Mouse (Mus musculus): Measurements from ENCODE around the gene Cdcp2. TPM values are rescaled to one million over a fixed set of nuclear protein-coding genes. Genes with fewer than 3 reads are reported as not detected.

The Cdcp2 gene
- polyA plus RNA-seq, 1 experiment = not detected

DNA sequence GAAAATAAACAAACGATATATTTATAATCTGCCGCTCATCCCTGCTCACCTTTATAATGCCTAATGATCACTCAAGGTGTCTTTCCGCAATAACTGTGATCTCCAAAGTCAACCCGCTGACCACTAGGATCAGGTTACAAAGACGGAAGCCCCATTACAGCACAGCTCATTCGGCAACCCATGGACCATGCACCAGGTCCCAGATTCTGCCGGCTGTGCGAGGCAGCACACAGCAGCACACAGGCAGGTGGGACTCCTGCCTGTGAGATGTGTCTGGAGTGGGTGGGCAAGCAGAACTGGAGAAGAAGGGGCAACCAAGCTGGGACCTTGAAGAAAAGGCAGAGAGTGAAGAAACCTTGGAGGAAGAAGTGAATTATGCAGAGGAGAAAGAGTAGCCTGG, 17.6 kb downstream of the Cdcp2 start:
- TF ChIP-seq CTCF (IDR thresholded peaks at IDR 0.05; ENCODE audit: borderline replicate concordance, insufficient read depth, low read depth, low read length) = no peak
- TF ChIP-seq POLR2A (IDR thresholded peaks at IDR 0.05; ENCODE audit: borderline replicate concordance, insufficient read depth, low read length) = no peak

DNA sequence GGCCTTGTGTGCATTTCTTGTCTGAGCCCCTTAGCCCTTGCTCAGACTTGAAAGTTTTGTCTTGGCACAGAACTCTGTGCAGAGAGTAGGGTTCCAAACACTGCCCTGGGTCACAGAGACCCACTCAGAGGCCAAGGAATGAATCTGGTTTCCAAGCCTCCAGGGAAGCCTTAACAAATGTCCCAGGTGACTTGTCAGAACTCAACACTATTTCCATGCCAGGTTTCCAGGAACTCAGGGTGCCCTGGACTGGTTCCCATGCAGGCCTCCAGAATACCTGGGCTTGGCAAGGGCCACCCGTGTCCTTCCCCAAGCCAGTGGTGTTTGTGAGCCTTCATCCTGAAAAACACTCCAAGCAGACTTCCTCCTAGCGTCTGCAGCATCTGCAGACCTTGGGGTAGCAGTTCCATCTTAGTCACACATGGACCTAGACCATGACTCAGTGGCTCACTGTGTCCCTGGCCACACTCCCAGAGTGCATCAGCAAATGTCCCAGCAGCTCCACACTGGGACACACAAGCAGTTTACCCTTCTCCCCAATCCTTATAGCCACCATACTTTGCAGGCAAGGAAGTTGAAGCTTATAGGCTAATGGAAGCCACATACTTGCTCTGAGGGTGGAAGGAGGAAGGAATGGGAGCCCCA, 21.2 kb downstream of the Cdcp2 start:
- 56% methylated on average over 2 of the region's 2 CpGs for whole genome bisulfite sequencing
- TF ChIP-seq POLR2A (IDR thresholded peaks at IDR 0.05; ENCODE audit: borderline replicate concordance, insufficient read depth, low read length) = no peak
- no peak for TF ChIP-seq CTCF (IDR thresholded peaks at IDR 0.05; ENCODE audit: borderline replicate concordance, insufficient read depth, low read depth, low read length)
- Histone ChIP-seq H3K27ac (ENCODE audit: insufficient read depth, low read length) (no peak overlapping the region), H3K4me1 (ENCODE audit: control insufficient read depth, insufficient read depth, low read length) (no peaks in the 10 kb centered on the region), H3K4me3 (replicated peaks; ENCODE audit: insufficient read depth, low read depth, low read length) (no peak overlapping the region), H3K27me3 (ENCODE audit: control insufficient read depth, insufficient read depth, low read length) (no peaks in the 10 kb centered on the region)
- no peak for DNase-seq

More for the DNA sequence above, 17.6 kb downstream of the Cdcp2 start:
- Histone ChIP-seq H3K27ac (ENCODE audit: insufficient read depth, low read length) (no peak overlapping the region), H3K4me1 (ENCODE audit: control insufficient read depth, insufficient read depth, low read length) (no peaks in the 10 kb centered on the region), H3K27me3 (ENCODE audit: control insufficient read depth, insufficient read depth, low read length) (no peaks in the 10 kb centered on the region), H3K4me3 (replicated peaks; ENCODE audit: insufficient read depth, low read depth, low read length) (no peak overlapping the region)
- 76% methylated on average over 8 of the region's 8 CpGs for WGBS
- DNase-seq = no peak

DNA sequence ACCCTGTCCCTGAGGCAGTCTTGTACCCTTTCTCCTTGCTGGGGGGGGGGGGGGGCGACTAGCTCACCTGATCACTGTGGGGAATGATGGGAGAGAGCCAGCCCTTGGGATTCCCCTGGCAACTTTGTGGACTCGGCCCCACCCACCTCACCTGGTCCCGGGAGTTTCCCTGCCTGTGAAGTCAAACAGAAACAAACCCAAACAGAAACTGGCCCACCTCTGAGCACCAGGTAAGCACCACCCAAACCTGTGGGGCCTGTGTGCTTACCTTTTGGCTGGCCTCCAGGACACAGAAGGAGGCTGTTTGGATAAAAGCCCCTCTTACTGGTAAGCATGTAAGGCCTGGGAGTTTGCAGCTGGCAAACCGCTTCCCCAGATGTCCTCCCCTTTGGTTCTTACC, 22.4 kb downstream of the Cdcp2 start:
- 75% methylated on average over 4 of the region's 4 CpGs for WGBS
- Histone ChIP-seq H3K27ac (ENCODE audit: insufficient read depth, low read length) (no peak overlapping the region), H3K27me3 (ENCODE audit: control insufficient read depth, insufficient read depth, low read length) (no peaks in the 10 kb centered on the region), H3K4me1 (ENCODE audit: control insufficient read depth, insufficient read depth, low read length) (no peaks in the 10 kb centered on the region), H3K4me3 (replicated peaks; ENCODE audit: insufficient read depth, low read depth, low read length) (no peak overlapping the region)
- DNase-seq = no peak
- TF ChIP-seq CTCF (IDR thresholded peaks at IDR 0.05; ENCODE audit: borderline replicate concordance, insufficient read depth, low read depth, low read length) (no peak), POLR2A (IDR thresholded peaks at IDR 0.05; ENCODE audit: borderline replicate concordance, insufficient read depth, low read length) (no peak)

DNA sequence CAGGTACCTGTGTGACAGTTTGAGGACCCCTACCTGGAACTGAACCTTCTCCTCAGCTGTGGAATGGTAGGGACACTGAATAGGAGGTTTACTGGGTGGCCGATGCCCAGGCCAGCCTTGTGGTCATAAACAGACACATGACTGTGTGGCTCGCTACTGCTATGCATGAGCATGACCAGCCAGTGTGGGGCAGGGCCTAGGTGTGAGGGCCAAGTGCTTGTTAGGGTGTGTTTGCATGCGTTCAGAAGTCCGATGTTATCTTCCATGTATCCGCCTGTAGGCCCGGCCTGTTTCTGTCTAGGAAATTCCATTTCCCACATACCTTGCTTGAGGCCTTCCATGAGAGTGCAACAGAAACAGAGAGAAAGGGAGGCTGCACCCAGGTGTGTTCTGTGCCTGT, 24.0 kb downstream of the Cdcp2 start:
- Histone ChIP-seq H3K4me1 (ENCODE audit: control insufficient read depth, insufficient read depth, low read length) (peaks cover 5% of the 10 kb centered on the region; the same call in 1 of the 2 replicates), H3K27ac (ENCODE audit: insufficient read depth, low read length) (no peak overlapping the region), H3K4me3 (replicated peaks; ENCODE audit: insufficient read depth, low read depth, low read length) (no peak overlapping the region), H3K27me3 (ENCODE audit: control insufficient read depth, insufficient read depth, low read length) (no peaks in the 10 kb centered on the region)
- TF ChIP-seq CTCF (IDR thresholded peaks at IDR 0.05; ENCODE audit: borderline replicate concordance, insufficient read depth, low read depth, low read length) (no peak), POLR2A (IDR thresholded peaks at IDR 0.05; ENCODE audit: borderline replicate concordance, insufficient read depth, low read length) (no peak)
- 97% methylated on average over 6 of the region's 6 CpGs for WGBS
- no peak for DNase-seq

DNA sequence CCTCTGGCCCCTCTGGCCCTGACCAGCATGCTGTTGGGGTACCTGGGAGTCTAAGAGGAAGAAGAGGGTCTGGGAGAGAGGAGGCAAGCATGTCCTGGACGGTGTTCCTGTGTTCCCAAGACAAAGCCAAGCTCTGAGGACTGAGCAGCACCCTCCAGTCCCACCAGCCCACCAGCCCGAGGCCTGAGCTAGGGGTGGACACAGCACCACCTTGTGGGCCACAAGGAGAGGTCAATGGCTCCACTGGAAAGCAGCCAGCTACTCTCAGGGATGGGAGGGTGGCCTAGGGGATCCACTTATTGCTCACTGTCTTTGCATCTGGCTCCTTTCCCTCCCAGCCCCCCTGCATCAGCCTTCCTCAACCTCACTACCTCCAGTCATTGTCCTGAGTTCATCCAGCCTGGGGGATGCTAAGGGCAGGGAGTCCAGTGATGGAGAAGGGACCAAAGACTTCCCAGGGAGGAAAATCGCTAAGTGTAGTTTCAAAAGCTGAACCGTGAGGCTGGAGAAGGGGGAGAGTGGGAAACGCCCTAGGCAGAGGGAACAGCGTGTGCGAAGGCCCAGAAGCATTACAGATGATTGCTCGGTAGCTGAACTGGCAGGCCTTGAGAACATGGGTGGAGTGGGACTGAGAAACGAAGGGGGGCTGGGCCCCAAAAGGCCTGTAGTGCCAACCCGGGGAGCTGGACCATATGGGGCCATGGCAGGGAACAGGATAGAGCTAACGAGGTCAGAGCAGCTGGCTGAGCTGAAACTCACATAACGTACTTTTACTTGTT, 24.7 kb downstream of the Cdcp2 start:
- H3K4me3 ChIP-seq (replicated peaks; ENCODE audit: insufficient read depth, low read depth, low read length) = no peak overlapping the region
- no peaks in the 10 kb centered on the region for H3K27me3 ChIP-seq (ENCODE audit: control insufficient read depth, insufficient read depth, low read length)
- DNase-seq = peak; percentile 21 to 23
- 60% methylated on average over 12 of the region's 12 CpGs for WGBS
- H3K4me1 ChIP-seq (ENCODE audit: control insufficient read depth, insufficient read depth, low read length) = peaks cover 5% of the 10 kb centered on the region; the same call in 1 of the 2 replicates
- TF ChIP-seq POLR2A (IDR thresholded peaks at IDR 0.05; ENCODE audit: borderline replicate concordance, insufficient read depth, low read length) (no peak), CTCF (IDR thresholded peaks at IDR 0.05; ENCODE audit: borderline replicate concordance, insufficient read depth, low read depth, low read length) (peak; percentile 52; the same call in 1 of the 2 replicates)
- H3K27ac ChIP-seq (ENCODE audit: insufficient read depth, low read length) = no peak overlapping the region

DNA sequence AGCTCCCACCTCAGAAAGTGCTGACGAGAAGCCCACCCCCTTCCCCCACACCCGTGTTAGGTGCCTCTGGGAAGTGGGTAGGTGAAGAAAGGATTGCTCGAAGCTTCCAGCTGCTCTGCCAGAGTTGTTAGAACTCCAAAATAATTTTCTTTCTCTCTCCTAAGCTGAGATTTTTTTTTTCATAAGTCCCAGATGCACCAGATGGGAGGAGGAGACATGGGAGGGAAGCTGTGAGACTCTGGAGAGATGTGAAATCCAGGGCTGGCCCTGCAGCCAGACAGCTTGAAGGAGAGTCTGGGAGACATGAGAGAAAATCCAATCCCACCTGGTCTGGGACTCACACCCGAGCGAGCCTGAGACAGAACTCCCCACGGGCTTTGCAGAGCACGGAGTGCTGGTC, 27.7 kb downstream of the Cdcp2 start:
- WGBS = 73% methylated on average over 7 of the region's 7 CpGs
- DNase-seq = no peak
- no peak overlapping the region for H3K27ac ChIP-seq (ENCODE audit: insufficient read depth, low read length)
- peaks cover 15% of the 10 kb centered on the region for H3K4me1 ChIP-seq (ENCODE audit: control insufficient read depth, insufficient read depth, low read length)
- no peak for TF ChIP-seq CTCF (IDR thresholded peaks at IDR 0.05; ENCODE audit: borderline replicate concordance, insufficient read depth, low read depth, low read length)
- TF ChIP-seq POLR2A (IDR thresholded peaks at IDR 0.05; ENCODE audit: borderline replicate concordance, insufficient read depth, low read length) = no peak
- H3K27me3 ChIP-seq (ENCODE audit: control insufficient read depth, insufficient read depth, low read length) = no peaks in the 10 kb centered on the region
- H3K4me3 ChIP-seq (replicated peaks; ENCODE audit: insufficient read depth, low read depth, low read length) = no peak overlapping the region

DNA sequence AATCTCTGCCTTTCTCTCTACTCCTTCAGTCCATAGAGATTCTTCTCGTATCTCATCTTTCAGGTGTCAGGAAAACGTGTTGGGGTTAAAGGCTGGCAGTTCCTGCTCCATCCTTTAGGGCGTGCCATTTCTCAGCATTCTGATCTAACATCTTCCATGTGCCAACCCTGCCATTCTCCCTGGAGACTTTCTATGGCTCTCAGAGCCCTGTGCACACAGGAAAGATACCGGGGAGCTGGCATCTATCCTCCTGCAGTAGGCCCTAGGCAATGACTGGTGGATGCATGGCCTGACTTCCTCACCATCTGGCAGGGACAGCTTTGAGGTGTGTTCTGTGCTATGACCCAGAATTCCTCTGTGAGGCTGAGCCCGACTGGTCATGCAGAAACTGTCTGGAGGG, 28.4 kb downstream of the Cdcp2 start:
- no peak overlapping the region for H3K4me3 ChIP-seq (replicated peaks; ENCODE audit: insufficient read depth, low read depth, low read length)
- 0 out of 2 replicates have a peak, but pooled peaks have one; percentile 15 for TF ChIP-seq CTCF (IDR thresholded peaks at IDR 0.05; ENCODE audit: borderline replicate concordance, insufficient read depth, low read depth, low read length)
- TF ChIP-seq POLR2A (IDR thresholded peaks at IDR 0.05; ENCODE audit: borderline replicate concordance, insufficient read depth, low read length) = no peak
- WGBS = 34% methylated on average over 5 of the region's 5 CpGs
- H3K4me1 ChIP-seq (ENCODE audit: control insufficient read depth, insufficient read depth, low read length) = peaks cover 15% of the 10 kb centered on the region
- DNase-seq = peak; percentile 29 to 32
- no peak overlapping the region for H3K27ac ChIP-seq (ENCODE audit: insufficient read depth, low read length)
- H3K27me3 ChIP-seq (ENCODE audit: control insufficient read depth, insufficient read depth, low read length) = no peaks in the 10 kb centered on the region

DNA sequence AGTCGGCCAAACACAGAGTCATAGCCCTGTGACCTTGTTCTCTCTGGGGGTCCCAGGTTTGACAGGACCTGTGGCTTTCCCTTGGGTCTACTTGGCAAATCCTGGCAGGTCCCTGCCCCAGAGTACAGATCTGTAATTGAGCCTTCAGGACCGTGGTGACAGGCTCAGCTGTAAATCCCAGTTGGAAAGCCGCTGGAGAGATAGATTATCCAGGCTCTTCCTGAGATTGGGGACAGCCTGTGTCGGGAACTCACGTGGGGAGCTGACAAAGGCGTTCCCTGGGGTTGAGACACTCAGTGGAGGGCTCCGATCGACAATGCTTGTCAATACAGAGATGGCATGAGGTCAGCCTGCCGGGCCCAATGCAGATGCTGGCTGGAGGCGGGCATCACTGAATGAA, 29.7 kb downstream of the Cdcp2 start:
- Histone ChIP-seq H3K4me1 (ENCODE audit: control insufficient read depth, insufficient read depth, low read length) (peaks cover 15% of the 10 kb centered on the region), H3K27ac (ENCODE audit: insufficient read depth, low read length) (no peak overlapping the region), H3K4me3 (replicated peaks; ENCODE audit: insufficient read depth, low read depth, low read length) (no peak overlapping the region), H3K27me3 (ENCODE audit: control insufficient read depth, insufficient read depth, low read length) (no peaks in the 10 kb centered on the region)
- TF ChIP-seq POLR2A (IDR thresholded peaks at IDR 0.05; ENCODE audit: borderline replicate concordance, insufficient read depth, low read length) = no peak
- TF ChIP-seq CTCF (IDR thresholded peaks at IDR 0.05; ENCODE audit: borderline replicate concordance, insufficient read depth, low read depth, low read length) = no peak
- no peak for DNase-seq
- 76% methylated on average over 10 of the region's 10 CpGs for WGBS
